Mouse (Mus musculus) gastrocnemius, adult 8-10 months (tissue): ENCODE results near the gene 1700109H08Rik. TPM values are rescaled to one million over a fixed set of nuclear protein-coding genes. Genes with fewer than 3 reads are reported as not detected.
"Not testable (repeated sequence)": the region's sequence is repeated elsewhere in the genome, so short reads cannot be mapped to it uniquely, and the experiment has no call there.

ENCODE experiments used
- DNase-seq, 2 experiments: peaks; one replicate each; pipeline ENCODE4 v3.0.0; 2022; ENCODE audit warnings: low spot score in 2 of 2
- total RNA-seq, 4 experiments: library from RNA; stranded (reverse); gene quantifications; 2 replicates each; pipeline ENCODE4 v1.2.4; 2022

Gene 1700109H08Rik
- total RNA-seq = 1 to 10 TPM; 1.9 to 5.3 (median 2.7) TPM

DNA sequence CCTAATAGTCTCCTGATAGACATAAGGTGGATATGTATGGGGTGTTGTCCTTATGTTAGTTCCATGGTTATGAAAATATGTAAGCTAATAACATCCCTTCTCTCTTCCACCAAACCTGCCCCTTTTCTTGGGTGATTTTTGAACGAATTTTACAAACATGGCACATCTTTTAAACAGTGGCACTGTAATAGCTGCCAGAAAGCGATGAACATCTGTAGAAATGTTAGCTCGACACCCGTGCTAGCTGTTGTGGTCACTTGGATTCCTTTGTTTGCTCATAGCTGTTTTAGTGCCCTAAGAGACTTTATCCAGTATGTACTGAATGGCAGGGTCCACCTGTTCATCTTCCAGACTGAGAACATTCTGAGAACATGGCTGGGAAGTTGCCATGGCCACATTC lies at the start of gene 1700109H08Rik:
Gene 1700109H08Rik, plus strand, starts transcription at position 301 of the 400 bp plus-strand sequence.
- no peak for DNase-seq

GRCm38 (mm10) chr5:3521741-3522140 lies 49.6 kb upstream of the 1700109H08Rik start:
- DNase-seq = no peak

GRCm38 (mm10) chr5:3522826-3523225 lies 48.5 kb upstream of the 1700109H08Rik start:
- no peak for DNase-seq

GRCm38 (mm10) chr5:3527041-3527691 lies 44.2 kb upstream of the 1700109H08Rik start:
- no peak for DNase-seq

- DNase-seq = no peak
These were observed 41.7 kb upstream of the 1700109H08Rik start for GRCm38 (mm10) chr5:3529585-3530189.

DNA sequence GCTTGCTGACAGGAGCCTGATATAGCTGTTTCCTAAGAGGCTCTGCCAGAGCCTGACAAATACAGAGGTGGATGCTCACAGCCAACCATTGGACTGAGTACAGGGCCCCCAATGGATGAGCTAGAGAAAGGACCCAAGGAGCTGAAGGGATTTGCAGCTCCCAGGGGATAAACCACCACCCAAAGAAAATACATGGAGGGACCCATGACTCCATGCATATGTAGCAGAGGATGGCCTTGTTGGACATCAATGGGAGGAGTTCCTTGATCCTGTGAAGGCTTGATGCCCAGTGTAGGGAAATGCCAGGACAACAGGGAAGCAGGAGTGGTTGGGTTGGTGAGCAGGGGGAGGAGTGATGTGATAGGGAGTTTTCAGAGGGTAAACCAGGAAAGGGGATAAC lies 39.3 kb upstream of the 1700109H08Rik start:
- DNase-seq = not testable (repeated sequence)

DNA sequence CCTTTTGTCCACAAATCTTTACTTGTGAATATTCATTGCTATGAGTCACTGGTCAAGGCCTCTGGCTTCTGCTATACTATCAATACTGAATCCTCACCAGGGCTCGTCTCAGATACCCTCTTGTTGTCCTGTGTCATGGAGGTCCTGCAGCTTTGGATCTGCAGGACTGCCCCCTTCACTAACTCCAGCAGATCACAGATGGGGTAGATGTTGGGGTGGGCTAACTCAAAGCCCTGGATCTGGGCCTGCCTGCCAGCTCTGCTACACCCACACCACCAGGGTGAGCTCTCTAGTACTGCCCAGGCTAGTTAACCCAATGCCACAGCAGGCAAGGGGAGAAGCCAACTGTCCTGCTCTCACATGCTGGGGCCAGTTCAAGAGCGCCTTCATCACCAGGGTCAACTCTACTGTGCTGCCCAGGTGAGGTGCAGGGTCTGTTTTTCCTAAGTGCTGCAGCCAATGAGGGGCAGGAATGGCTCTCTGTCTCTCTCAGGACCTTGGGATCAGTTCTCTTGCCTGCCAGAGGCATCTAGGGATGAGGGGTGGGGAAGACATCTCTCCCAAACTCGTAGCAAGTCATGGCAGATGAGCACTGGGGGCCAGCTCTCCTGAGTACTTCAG lies 34.7 kb upstream of the 1700109H08Rik start:
- DNase-seq = no peak

DNA sequence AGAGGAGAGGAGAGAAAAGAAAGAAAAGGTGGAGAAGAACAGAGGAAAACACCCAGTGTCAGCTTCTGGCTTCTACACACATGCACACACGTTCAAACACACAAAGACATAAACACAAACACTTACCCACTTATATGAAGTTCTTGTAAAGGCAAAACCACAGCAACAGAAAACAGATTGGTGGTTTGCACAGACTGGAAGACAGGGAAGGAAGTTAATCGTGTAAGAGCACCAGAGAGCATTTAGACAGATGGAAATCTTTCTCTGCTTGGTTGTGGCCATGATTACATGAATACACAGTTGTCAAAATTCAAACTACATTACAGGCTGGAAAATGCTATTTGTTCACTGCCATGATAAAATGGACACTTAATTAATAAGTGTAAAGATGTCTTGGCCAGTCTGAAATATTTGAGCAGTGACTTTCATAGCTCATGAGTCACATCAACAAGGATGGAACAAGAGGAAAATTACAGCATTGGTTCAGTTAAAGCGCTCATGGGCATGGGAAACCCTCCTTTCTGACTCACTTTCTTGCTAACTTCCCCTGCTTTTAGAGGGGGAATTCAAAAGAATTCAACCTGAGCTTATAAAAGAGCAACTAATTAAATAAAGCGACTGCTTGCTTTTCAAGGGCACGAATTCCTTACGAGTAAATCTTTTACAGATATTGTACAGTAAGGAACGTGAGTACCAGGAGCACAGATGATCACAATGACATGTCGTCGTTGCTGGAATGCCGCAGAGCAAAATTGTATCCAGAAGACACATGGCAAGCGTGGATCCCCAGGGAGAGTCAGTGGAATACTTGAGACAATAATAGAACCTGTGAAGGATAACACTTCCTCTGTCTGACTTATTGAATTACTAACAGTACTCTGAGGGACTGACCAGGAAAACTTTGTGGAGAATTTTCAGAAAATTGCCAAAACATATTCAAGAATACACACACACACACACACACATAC lies 32.6 kb upstream of the 1700109H08Rik start:
- DNase-seq = no peak

DNA sequence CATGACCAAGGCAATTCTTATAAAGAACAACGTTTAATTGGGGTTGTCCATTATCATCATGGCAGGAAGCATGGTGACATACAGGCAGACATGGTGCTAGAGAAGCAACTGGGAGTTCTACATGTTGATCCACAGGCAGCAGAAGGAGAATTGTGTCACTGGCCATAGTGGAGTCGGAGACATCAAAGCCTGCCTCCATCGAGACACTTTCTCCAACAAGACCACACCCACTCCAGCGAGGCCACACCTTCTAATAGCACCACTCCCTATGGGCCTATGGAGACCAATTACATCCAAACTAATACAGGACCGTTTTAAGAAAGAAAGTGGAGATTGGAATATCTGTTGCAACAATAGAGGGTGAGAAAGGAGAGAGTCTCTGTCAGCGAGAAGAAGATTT lies 29.5 kb upstream of the 1700109H08Rik start:
- no peak for DNase-seq

DNA sequence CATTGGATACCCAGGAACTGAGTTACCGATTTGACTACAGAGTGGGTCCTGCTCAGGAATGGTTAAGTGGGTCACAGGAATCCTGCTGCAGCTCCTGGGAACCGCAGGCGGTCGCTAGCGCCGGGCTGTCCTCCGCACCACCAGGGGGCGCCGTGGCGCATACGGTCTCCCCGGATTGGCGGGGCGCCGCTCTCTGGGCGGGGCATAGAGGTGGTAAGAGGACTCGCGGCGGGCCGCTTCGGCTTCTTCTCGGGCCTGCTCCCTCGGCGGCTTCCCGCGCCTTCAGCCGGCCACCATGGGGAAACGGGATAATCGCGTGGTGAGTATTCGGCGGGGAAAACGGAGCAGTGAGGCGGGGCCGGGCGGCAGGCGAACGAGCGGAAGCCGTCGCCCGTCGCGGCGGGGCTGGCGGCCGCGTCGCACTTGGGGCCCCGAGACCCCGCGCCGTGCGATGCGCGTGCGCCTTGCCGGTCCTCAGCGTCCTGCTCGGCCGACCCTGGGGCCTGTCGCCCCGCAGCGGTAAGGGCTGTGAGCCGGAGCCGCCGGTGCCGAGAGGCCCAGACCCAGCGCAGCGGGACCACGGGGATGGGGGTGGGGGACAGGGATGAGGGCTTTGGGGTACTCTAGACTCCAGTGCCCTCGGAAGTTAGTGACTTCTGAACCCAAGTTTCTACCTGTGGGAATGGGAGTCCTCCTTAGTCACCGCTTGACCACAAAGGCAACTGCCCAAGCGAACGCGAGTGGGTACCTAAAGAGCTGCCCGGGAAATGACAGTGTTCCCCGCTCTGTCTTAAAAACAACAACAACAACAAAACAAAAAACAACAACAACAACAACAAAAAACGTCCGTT lies 27.5 kb upstream of the 1700109H08Rik start, which contains the start of gene Fam133b:
Gene Fam133b, plus strand, starts transcription at position 205 of the 851 bp plus-strand sequence.
- DNase-seq = peak; percentile 91 to 92

- DNase-seq = no peak
These were observed 26.9 kb upstream of the 1700109H08Rik start for GRCm38 (mm10) chr5:3544480-3544769.

- DNase-seq = no peak
These were observed 25.1 kb upstream of the 1700109H08Rik start for GRCm38 (mm10) chr5:3546226-3546625.

GRCm38 (mm10) chr5:3551481-3551880 lies 19.9 kb upstream of the 1700109H08Rik start:
- no peak for DNase-seq

GRCm38 (mm10) chr5:3554198-3554597 lies 17.2 kb upstream of the 1700109H08Rik start:
- no peak for DNase-seq

DNA sequence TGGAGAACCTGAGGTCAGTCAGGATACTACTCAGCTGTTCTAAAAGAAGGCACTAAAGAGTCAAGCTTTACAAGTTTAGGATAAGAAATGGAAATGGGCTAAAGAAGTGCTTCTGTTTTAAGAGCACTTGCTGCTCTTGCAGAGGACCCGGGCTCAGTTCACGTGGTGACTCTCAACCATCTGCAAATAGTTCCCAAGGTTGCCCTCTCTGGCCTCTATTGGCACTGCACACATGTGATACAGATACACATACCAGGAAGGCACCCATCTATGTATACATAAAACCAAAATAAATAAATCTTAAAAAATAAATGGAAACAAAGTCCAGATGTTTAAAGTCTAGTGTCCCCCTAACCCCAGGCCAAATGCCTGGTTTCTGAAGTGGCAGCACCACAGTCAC lies 3.5 kb downstream of the 1700109H08Rik start:
- no peak for DNase-seq

DNA sequence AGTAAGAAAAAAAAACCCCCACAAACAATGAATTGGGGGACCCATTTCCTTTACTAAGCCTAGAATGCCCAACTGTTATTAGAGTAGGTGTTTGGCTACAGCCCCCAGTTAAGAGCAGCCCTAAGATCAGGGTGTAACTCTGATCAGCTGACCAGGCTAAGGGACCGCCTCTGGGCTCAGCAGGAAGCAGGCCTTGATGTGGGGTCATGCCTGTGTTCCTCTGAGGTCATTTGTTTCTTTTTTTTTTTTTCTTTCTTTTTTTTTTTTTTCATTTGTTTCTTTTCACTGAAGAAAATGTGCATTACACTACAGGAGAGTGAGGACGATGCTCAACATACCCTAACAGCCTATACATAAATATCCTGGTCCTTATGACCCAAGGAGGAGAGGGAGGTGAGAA lies 6.6 kb downstream of the 1700109H08Rik start:
- no peak for DNase-seq

GRCm38 (mm10) chr5:3579066-3579465 lies 7.7 kb downstream of the 1700109H08Rik start:
- DNase-seq = no peak

DNA sequence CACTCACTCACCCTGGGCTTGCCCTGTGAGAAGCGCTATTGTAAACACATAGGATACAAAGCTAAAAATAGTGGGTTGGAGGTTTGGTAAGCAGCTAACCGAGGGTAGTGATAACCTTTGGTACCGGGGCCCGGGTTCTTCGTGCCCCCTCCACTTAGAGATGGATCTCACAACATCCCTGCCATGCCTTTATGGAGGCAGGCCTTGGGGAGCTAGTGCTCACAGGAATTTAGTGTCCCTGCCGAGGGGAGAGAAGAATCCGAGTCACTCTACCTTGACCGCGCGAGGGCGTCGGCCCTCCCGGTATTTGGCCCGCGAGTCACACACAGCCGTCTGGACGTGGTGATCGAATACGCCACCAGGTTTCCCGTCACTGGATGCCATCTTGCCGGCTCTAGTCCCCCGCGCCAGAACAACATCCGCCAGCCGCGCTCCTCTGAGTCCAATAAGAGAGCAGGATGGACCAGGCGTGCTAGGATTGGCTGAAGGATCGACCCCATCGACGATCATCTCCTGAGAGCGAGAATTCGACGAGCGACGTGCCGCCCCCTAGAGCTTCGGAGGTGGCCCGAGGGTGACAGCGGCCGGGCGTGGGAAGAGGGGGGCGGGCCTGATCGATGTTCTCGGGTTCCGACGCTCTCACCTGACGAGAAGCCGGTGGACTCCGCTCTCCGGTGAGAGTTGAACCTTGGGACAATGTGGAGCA lies 24.5 kb downstream of the 1700109H08Rik start, which contains the start of gene Pex1:
Gene Pex1, plus strand, starts transcription at position 374 of the 706 bp plus-strand sequence.
- peak; percentile 91 to 92 for DNase-seq

DNA sequence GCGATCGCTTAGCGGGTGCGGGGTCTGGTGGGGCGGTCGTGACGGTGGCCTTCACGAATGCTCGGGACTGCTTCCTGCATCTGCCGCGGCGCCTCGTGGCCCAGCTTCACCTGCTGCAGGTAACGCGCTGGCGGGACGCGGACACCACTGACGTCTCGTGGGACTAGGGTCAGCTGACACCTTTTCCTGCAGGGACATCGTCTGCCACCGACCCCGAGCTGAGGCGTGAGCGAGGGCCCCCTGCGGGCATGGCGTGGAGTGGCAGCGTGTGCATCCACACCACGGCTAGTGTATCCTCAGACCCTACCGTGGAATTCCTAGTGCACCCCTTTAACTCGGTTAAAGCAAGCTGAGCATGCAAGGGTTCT lies 25.0 kb downstream of the 1700109H08Rik start, which contains the start of gene Rbm48:
Gene Rbm48, minus strand, starts transcription at position 187 of the 368 bp plus-strand sequence.
- peak; percentile 64 to 77 for DNase-seq

DNA sequence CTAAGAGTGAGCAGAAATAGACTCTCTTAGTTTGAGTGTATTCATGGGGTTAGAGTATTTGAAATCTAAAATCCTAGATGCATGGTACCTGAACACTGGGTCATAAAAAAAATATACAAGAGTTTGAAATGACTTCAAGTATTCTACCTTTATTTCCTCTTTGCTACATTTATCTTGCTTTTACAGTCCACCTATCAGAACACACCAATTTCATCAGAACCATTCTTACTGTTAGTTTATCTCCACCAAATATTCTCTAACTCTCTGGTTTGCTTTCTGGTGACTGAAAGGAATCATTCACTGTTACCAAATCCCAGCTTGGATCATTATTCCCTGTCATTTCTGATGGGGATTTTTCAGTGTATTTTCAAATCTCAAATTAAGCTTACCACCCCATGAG lies 25.8 kb downstream of the 1700109H08Rik start:
- DNase-seq = no peak
